Mouse (Mus musculus) C2C12 (cell line): ENCODE measurements around the gene Gucd1.

Experiments used
- CTCF ChIP-seq: IDR thresholded peaks from one replicate; pipeline ENCODE4 v1.5.1; 2011; ENCODE audit not compliant: control insufficient read depth, insufficient read depth, insufficient read length
- FOSL1 ChIP-seq: IDR thresholded peaks from one replicate; pipeline ENCODE4 v1.8.0; 2011; ENCODE audit warnings: mild to moderate bottlenecking, low read length; ENCODE audit not compliant: poor library complexity, insufficient read depth, severe bottlenecking
- MAX ChIP-seq: IDR thresholded peaks from one replicate; pipeline ENCODE4 v1.6.1; 2011; ENCODE audit warnings: mild to moderate bottlenecking, control low read depth
- MYOG ChIP-seq: IDR thresholded peaks from one replicate; pipeline ENCODE4 v1.6.1; 2011; ENCODE audit not compliant: control insufficient read depth, insufficient read length; ENCODE audit errors: extremely low read depth

DNA sequence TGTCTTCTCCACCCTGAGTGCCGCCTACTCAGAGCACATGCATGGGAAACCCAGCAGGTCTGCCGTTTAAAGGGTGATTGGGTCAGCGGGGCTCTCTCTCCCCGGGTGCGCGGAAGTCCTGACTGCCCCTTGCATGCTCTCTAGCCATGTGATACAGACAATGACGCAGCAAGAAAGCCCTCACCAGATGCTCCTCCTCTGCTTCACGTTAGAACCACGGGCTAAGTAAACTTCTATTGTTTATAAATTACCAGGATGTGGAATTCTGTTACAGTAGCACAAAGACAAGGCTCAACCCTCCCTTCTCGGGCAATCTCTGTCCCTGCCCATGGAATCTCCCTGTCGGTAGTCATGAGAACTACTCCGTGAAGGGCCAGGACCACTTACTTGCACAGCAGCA lies 33.4 kb upstream of the Gucd1 start:
- TF ChIP-seq CTCF = no peak
- TF ChIP-seq MYOG = no peak
- no peak for TF ChIP-seq MAX
- TF ChIP-seq FOSL1 = no peak
